Mouse (Mus musculus): ENCODE results near the gene Cyren.

The Cyren gene

DNA sequence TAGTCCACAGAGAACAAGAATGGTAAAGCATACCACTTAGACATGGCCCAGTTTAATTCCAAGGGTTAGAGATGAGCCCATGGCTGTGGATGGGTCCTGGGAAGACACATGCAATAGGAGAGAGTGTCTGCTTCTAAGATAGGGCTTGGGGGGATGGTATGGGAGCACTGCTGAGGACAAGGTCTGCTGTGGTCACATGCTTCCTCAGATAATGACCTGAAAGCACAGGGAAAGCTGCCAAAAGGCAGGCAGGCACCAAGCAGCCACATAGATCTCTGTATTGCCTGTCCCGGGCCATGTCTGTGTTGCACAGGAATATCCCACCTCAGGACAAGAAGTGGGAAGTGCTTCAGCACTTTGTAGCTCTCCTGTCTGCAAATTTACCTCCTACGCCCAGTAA lies 21.3 kb upstream of the Cyren start:
- no peak for DNase-seq (ENCODE audit: low spot score)

- DNase-seq (ENCODE audit: low spot score): no peak
Observed at GRCm38 (mm10) chr6:34896168-34896780, 18.4 kb upstream of the Cyren start.

DNA sequence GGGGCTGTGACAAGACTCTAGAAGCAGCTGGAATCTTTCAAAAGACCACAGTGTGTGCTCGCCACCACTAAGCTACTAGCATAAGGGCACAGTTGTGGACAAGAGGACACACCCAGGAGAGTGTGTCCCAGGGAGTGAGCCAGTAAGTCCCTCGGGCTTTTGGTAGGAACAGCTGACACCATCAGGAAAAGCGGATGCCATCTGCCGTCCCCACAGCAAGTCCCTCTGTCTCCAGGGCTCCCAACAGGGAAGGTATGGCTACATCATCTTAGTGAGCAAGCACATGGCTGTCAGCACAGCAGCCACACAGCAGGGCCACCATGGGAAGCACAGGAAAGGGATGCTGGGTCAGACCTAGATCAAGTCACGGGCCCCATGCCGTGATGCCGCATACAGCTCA lies 17.7 kb upstream of the Cyren start:
- no peak for DNase-seq (ENCODE audit: low spot score)

GRCm38 (mm10) chr6:34889185-34889584 lies 11.3 kb upstream of the Cyren start:
- DNase-seq (ENCODE audit: low spot score): no peak

DNA sequence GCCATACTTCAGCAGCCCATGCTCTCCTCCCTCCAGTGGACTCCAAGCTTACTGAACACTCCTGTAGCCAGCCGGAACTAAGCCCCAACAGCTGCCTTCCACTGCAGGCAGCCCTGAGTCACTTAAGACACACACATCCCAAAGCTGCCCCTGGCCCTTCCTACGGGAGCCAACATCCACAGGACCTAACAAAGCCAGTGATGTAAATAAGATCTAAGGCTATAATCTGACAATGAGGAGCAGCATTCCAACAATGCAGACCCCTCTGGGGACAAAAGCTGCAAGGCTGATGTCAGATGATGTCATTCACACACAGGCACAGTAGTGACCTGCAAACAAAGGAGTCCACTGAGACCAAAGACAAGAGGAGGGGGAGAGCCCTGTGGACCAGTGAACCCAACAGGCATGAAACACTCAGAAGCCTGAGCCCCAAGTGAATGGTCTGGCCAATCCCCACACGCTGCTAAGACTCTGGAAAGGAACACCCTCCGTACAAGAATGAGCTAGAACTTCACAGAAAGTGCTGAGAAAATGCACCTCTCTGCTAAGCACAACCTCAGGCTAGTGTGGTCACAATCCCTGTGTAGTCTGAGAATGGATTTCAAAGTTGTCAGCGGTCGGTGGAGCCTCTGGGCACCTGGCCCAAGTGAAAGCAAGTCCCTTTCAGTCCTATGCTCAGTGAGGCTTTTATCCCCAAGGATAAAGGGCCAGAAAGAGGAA lies 9.4 kb upstream of the Cyren start:
- DNase-seq (ENCODE audit: low spot score): no peak

DNA sequence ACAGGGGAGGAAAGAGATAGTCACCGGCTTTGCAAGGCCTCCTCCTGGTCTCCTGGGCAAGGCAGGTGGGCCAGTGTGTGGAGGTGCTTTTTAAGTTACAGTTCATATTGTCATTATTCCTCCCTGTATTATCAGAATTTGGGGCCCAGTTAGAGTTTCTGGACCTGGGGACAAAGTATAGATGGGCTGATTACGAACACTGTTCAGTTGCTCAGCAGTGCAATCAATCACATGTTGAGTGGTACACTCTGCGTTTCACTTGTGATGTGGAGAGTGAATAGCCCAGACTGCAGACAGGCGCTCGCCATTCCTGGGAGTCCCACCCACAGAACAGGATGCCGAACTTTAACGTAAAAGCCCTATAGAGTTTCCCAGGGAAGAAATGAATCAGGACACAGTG lies 6.9 kb upstream of the Cyren start:
- no peak for DNase-seq (ENCODE audit: low spot score)

- DNase-seq (ENCODE audit: low spot score): no peak
Observed at GRCm38 (mm10) chr6:34879911-34880475, 2.1 kb upstream of the Cyren start.

DNA sequence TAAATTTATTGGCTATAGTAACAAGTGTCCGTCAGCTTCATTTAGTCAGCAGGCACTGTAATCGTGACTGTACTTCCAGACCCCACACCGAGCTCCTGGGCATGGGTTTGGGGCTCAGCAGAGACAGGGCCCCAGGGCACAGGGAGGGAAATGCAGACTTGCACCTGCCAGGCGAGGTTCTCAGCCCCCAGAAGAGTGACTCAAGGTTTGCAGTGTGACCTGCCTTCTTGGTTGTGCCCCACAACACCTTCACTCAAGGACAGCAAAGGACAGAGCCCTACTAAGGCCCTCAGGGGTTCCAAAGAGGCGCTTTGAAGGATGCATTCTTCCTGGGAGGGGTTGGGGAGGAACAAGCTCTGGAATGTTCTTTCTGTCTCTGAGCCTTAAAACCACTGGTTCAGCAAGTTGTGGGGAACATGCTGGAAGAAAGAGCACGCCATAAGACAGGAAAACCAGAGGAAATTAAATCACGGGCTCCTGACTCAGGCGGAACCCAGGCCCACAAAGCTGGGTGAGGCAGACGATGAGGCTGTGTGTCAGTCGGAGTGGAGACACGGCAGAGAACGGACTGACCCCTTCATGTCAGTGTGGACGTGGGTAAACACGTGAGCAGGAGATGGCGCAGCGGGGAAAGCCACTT lies 1.4 kb upstream of the Cyren start:
- no peak for DNase-seq (ENCODE audit: low spot score)

DNA sequence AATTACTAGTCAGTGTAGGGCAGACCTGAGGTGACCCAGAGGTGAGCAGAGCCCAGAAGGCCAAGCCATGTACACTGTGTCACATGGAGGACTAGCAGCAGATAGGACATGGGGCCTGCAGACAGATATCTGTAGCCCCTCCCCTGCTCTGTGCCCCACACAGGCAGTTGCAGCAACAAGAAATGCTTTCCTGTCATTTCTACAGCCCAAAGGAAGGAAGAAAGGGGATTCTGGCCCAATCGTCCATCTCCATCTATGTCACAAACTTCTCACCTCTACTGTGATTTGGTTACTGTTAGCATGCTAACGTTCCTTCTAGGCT lies 1.1 kb downstream of the Cyren start:
- no peak for DNase-seq (ENCODE audit: low spot score)

DNA sequence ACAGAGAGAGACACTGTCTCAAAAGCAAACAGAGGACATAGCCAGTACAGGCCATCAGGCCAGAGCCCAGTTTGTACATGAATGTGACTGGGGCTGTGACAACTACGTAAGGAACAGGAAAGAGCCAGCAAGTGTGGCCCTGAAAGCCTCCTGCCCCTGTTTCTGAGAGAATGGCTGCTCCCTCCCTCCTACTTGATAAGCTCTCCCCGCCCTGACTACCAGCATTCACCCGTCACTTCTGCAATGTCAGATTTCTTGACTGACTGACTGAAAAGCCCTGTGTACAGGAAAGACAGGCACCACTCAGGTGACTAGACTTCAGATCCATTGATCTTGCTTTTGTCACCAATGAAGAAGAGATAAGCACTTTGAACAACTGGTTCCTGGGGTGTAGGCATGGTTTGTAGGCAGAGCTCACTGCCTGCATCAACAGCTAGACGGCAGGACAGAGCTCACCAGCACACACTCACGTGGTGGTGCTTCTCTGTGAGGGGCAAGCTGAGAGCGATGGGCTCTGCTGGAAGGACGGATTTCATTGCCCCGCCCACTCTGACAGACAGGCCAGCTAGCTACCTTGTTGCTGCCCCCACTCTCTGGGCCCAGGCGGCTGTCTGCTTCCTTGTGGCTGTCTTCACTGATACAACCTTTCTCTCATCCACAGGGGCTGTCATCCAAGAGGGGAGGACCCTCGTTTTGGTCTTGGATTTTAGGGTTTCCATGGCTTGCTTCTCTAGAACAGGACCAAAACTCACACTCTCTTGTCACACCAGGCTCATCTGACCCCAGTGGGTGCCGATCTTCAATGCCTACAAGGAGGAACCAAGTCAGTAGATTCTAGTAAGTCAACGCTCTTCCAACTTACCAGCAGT lies 1.7 kb downstream of the Cyren start:
- DNase-seq (ENCODE audit: low spot score): no peak

- no peak for DNase-seq (ENCODE audit: low spot score)
Observed at GRCm38 (mm10) chr6:34875268-34875761, 2.5 kb downstream of the Cyren start.

DNA sequence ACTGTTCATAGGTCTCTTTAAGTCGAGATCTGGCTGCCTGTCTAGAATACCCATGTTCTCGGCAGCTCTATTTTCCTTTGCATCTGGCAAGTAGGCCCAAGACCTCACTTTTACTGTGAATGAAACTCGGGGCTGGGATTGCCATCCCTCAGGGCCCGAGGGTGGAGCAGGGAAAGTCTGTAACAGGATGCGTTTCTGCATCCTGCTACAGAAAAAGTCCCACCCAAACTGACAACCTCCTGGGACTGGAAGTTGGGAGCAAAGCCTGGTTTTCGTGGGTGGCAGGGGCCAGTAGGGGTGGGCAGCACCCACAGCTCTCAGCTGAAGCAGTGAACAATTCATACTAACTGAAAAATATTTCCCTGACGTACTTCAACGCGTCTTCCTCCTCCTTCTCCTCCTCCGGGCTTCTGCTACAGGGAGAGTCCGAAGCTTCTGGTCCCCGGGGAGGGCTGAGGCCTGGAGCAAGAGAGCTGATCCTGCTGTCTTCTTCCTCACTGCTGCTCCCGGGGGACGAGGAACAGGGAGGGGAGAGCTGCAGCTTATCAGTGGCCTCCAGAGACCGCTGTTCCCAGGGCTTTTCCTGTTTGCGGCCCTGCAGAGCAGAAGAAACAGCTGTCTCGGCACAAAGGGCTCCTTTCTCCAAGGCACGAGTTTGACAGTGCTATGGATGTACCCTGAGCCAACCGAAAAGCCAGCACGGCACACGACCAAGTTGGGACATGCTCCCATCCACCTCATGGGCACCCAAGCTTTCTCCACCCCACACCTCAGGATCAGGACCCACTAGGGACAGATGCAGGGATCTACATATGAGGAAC lies 3.5 kb downstream of the Cyren start:
- DNase-seq (ENCODE audit: low spot score): no peak

- no peak for DNase-seq (ENCODE audit: low spot score)
Observed at GRCm38 (mm10) chr6:34872871-34873270, 5.0 kb downstream of the Cyren start.

GRCm38 (mm10) chr6:34871929-34872328 lies 5.9 kb downstream of the Cyren start:
- no peak for DNase-seq (ENCODE audit: low spot score)

- no peak for DNase-seq (ENCODE audit: low spot score)
Observed at GRCm38 (mm10) chr6:34870724-34871123, 7.1 kb downstream of the Cyren start.

- DNase-seq (ENCODE audit: low spot score): no peak
Observed at GRCm38 (mm10) chr6:34870136-34870535, 7.7 kb downstream of the Cyren start.

GRCm38 (mm10) chr6:34869225-34869915 lies 8.5 kb downstream of the Cyren start:
- no peak for DNase-seq (ENCODE audit: low spot score)

DNA sequence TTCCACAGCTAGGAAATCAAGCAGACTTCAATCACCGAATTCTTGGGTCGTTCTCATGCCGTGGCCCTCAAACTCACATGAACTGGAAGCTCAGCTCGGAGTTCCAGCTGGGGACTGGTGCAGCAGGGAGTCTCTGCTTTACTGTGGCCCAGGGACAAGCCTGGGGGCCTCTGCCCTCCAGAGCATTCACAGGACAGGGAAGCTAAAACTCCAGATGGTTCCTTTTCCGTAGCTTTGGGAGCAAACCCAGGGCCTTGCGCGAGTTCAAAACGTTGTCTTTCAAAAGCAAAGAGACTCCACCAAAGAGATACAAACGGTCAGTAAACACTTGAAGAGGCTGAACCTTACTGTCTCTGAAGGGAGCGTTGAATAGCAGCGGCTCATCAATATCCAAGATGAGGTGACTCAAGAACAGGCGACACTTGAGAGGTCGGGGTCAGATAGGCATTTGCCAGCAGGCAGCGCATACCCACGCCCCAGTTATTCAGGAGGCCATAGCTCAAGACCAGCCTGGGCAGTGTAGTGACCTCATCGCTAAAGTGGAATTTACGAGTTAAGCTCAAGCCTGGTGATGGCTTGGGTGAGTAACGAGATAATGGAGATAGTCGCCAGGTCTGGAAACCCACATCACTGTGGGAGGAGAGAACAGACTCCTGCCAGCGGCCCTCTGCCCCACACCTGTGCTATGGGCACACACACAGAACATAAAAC lies 9.2 kb downstream of the Cyren start:
- DNase-seq (ENCODE audit: low spot score): no peak

DNA sequence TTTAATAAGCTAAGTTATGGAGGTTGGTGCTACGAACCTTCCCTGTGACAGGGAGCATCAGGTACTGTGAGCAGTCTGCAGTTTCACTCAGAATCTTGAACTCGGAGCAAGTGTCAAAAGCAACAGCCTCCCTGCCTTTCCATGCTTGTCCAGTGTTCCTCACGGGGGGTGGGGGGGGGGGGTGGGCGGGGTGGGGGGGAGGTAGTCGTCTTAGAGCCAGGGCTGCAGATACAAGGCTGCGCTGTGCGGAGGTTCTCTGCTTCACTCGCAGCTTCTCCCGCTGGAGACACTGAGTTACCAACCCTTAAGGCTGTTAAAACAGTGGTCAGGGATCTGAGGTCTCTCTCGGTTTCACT lies 9.9 kb downstream of the Cyren start:
- no peak for DNase-seq (ENCODE audit: low spot score)

Data from ovary, postnatal 14 days (tissue).